Mouse (Mus musculus) cerebellum, adult 9-11 months (tissue): ENCODE measurements around the gene Olfr213.
"Not testable (repeated sequence)": the region's sequence is repeated elsewhere in the genome, so short reads cannot be mapped to it uniquely, and the experiment has no call there.

Experiments
- DNase-seq: peaks from one replicate; pipeline ENCODE4 v3.0.0; 2022

Olfr213 gene

GRCm38 (mm10) chr6:116538156-116538555 is at the start of gene Olfr213:
Gene Olfr213, plus strand, starts transcription at chr6:116538456.
- DNase-seq, result no peak

DNA sequence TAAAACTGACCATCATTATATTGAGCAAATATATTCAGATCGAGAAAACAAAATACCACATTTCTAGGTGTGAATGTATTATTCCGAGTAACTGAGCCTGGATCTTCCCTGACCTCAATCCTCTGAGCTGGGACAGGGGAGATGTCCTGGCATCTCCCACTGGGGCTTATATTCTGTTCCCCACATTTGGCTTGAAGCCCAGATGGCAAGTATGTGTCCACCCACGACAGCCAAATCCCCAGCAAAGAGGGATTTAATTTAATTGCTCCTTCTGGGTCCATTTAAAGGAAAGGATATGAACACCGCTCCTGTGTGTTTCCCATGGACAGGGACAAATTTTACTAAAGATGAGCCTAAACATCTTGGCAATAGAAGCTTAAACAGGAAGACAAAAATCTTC is 49.5 kb upstream of the Olfr213 start, which contains the start of gene Olfr211:
TSS of gene Olfr211 (plus strand) at position 301 of the 400 bp plus-strand sequence.
- peak; percentile 12 for DNase-seq

- DNase-seq, result no peak
Observed at GRCm38 (mm10) chr6:116493742-116494141, 44.5 kb upstream of the Olfr213 start.

GRCm38 (mm10) chr6:116495960-116496359 is 42.3 kb upstream of the Olfr213 start:
- DNase-seq, result no peak

GRCm38 (mm10) chr6:116506302-116507003 is 31.8 kb upstream of the Olfr213 start, which contains the start of gene Olfr212:
Gene Olfr212, plus strand, starts transcription at chr6:116506516.
- DNase-seq, result not testable (repeated sequence)

GRCm38 (mm10) chr6:116514832-116515231 is 23.4 kb upstream of the Olfr213 start:
- no peak for DNase-seq

- DNase-seq, result no peak
Observed at GRCm38 (mm10) chr6:116542500-116542899, 4.2 kb downstream of the Olfr213 start.

DNA sequence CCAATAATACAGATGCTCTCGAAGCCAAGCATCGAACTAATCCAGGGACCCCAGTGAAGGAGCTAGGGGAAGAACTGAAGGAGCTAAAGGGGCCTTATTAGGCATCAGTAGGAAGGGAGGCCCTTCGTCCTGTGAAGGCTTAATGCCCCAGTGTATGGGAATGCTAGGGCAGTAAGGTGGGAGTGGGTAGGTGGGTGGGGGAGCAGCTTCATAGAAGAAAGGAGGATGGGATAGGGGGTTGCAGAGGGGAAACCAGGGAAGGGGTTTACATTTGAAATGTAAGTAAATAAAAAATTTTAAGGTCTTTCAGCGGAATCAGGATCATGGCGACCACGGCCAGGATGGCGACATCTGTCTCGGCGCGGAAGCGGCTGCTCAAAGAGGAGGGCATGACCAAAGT is 12.6 kb downstream of the Olfr213 start, which contains the start of gene Gm5580:
TSS of gene Gm5580 (plus strand) at position 301 of the 400 bp plus-strand sequence.
- DNase-seq, result not testable (repeated sequence)

DNA sequence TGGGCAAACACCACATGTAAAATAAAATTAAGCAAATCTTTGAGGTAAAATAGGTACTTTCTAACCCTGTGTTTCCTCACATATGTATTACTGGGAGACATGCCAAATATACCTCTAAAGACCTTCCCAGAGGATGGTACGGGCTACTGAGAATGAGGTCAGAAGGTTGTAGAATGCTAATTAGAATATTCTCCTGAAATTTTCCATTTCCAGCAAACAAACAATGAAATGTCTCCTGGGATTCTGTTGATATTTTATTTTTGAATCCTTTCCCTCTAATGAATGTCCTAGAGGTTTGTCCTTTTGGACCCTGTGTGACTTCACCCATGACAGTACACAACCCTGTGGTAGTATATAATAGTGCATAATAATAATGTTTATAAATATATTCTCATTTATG is 15.7 kb downstream of the Olfr213 start, which contains the start of gene Olfr214:
TSS of gene Olfr214 (plus strand) at position 301 of the 400 bp plus-strand sequence.
- no peak for DNase-seq

DNA sequence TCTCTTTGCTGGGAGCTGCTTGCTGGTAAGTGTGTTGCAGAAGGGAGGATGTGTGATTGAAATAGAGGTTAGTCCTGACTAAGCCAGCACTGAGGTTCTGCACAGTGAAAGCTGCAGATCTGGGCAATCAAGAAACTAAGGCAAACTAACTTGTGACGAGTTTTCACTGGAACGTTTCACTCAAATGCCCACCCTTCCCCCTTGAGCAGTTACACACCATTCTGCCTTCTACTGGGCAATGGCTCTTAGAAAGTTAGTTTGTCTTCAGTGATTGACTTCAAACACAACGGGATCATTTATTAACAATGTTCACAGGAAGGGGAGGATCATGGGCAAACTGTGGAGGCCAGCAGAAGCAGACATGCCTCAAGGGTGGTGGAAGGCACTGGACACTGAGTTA is 16.7 kb downstream of the Olfr213 start:
- no peak for DNase-seq

- peak; percentile 10 for DNase-seq
Observed at GRCm38 (mm10) chr6:116569834-116570233, 31.6 kb downstream of the Olfr213 start.

- no peak for DNase-seq
Observed at GRCm38 (mm10) chr6:116584095-116584494, 45.8 kb downstream of the Olfr213 start, which contains the start of gene Olfr215. Gene Olfr215, minus strand, starts transcription at chr6:116584195.
